Mouse (Mus musculus): ENCODE measurements around the gene Cerk. TPM values are rescaled to one million over a fixed set of nuclear protein-coding genes. Genes with fewer than 3 reads are reported as not detected.
A peak's percentile ranks its signal among the peaks of the same experiment; 100 is the strongest.
"Not testable (repeated sequence)": the region's sequence is repeated elsewhere in the genome, so short reads cannot be mapped to it uniquely, and the experiment has no call there.

The Cerk gene
- polyA plus RNA-seq, 1 experiment = 20.8 TPM

DNA sequence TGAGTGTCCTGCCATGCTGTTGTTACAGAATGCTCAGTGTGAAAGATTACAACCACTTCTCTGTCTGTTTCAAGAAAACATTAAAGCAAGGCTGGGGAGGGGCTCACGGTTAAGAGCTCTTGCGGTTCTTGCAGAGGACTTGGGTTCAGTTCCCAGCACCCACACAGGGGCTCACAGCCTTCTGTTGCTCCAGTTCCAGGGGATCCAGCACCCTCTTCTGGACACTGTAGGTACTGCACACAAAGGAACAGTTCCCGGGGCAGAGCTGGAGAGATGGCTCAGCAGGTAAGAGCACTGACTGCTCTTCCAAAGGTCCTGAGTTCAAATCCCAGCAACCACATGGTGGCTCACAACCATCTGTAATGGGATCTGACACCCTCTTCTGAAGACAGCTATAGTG is 24.1 kb downstream of the Cerk start:
- not testable (repeated sequence) for H3K4me1 ChIP-seq (ENCODE audit: control insufficient read depth, insufficient read depth, low read length); H3K36me3 ChIP-seq (ENCODE audit: control insufficient read depth, insufficient read depth, low read length); H3K4me3 ChIP-seq (ENCODE audit: insufficient read depth, low read depth, low read length); H3K27ac ChIP-seq (ENCODE audit: insufficient read depth, low read depth, low read length); DNase-seq; H3K27me3 ChIP-seq (replicated peaks; ENCODE audit: control insufficient read depth, insufficient read depth, low read length)
- TF ChIP-seq CTCF (conservative IDR thresholded peaks at IDR 0.05; ENCODE audit: insufficient read depth, insufficient read length, low read depth, low read length) = peak; percentile 18; the same call in 1 of the 2 replicates
- WGBS = 99% methylated on average over 3 of the region's 3 CpGs

GRCm38 (mm10) chr15:86160906-86161305 is 25.0 kb downstream of the Cerk start:
- 65% methylated on average over 10 of the region's 10 CpGs for WGBS
- Histone ChIP-seq H3K4me1 (ENCODE audit: control insufficient read depth, insufficient read depth, low read length) (no peaks in the 10 kb centered on the region), H3K27me3 (replicated peaks; ENCODE audit: control insufficient read depth, insufficient read depth, low read length) (no peaks in the 10 kb centered on the region), H3K27ac (ENCODE audit: insufficient read depth, low read depth, low read length) (no peak overlapping the region), H3K36me3 (ENCODE audit: control insufficient read depth, insufficient read depth, low read length) (no peaks in the 10 kb centered on the region), H3K4me3 (ENCODE audit: insufficient read depth, low read depth, low read length) (no peak overlapping the region)
- TF ChIP-seq CTCF (conservative IDR thresholded peaks at IDR 0.05; ENCODE audit: insufficient read depth, insufficient read length, low read depth, low read length) (no peak), POLR2A (IDR thresholded peaks at IDR 0.05; ENCODE audit: low read depth, low read length) (no peak)
- no peak for DNase-seq

GRCm38 (mm10) chr15:86159719-86160118 is 26.2 kb downstream of the Cerk start:
- no peaks in the 10 kb centered on the region for H3K4me1 ChIP-seq (ENCODE audit: control insufficient read depth, insufficient read depth, low read length)
- no peaks in the 10 kb centered on the region for H3K27me3 ChIP-seq (replicated peaks; ENCODE audit: control insufficient read depth, insufficient read depth, low read length)
- no peak for TF ChIP-seq POLR2A (IDR thresholded peaks at IDR 0.05; ENCODE audit: low read depth, low read length)
- TF ChIP-seq CTCF (conservative IDR thresholded peaks at IDR 0.05; ENCODE audit: insufficient read depth, insufficient read length, low read depth, low read length) = peak; percentile 37; the same call in 1 of the 2 replicates
- no peaks in the 10 kb centered on the region for H3K36me3 ChIP-seq (ENCODE audit: control insufficient read depth, insufficient read depth, low read length)
- WGBS = 93% methylated on average over 5 of the region's 5 CpGs
- H3K27ac ChIP-seq (ENCODE audit: insufficient read depth, low read depth, low read length) = no peak overlapping the region
- H3K4me3 ChIP-seq (ENCODE audit: insufficient read depth, low read depth, low read length) = no peak overlapping the region
- no peak for DNase-seq

DNA sequence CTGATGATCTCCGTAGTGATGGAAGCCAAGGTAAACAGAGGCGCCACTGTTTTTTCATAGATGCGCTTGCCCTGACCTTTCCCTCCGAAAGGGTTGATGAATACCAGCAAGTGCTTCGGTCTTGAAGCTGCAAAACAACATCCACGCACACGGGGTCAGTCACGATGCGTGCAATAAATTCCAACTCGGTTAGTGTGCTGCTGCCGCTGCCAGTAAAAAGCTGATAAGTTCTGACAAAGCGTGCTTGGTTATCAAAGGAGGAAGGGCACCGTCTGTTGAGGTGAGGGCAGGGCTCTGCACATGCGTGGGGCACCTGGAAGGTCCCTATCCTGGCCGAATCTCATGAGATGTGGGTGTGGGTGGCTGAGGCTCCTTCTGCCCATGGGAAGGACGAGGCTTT is 26.8 kb downstream of the Cerk start:
- Histone ChIP-seq H3K36me3 (ENCODE audit: control insufficient read depth, insufficient read depth, low read length) (no peaks in the 10 kb centered on the region), H3K27me3 (replicated peaks; ENCODE audit: control insufficient read depth, insufficient read depth, low read length) (no peaks in the 10 kb centered on the region), H3K4me3 (ENCODE audit: insufficient read depth, low read depth, low read length) (no peak overlapping the region), H3K4me1 (ENCODE audit: control insufficient read depth, insufficient read depth, low read length) (no peaks in the 10 kb centered on the region), H3K27ac (ENCODE audit: insufficient read depth, low read depth, low read length) (no peak overlapping the region)
- TF ChIP-seq CTCF (conservative IDR thresholded peaks at IDR 0.05; ENCODE audit: insufficient read depth, insufficient read length, low read depth, low read length) (peak; percentile 69), POLR2A (IDR thresholded peaks at IDR 0.05; ENCODE audit: low read depth, low read length) (no peak)
- WGBS = 69% methylated on average over 16 of the region's 16 CpGs
- no peak for DNase-seq

GRCm38 (mm10) chr15:86156492-86156891 is 29.4 kb downstream of the Cerk start:
- WGBS = 81% methylated on average over 5 of the region's 5 CpGs
- no peak overlapping the region for H3K4me3 ChIP-seq (ENCODE audit: insufficient read depth, low read depth, low read length)
- H3K27ac ChIP-seq (ENCODE audit: insufficient read depth, low read depth, low read length) = no peak overlapping the region
- no peak for DNase-seq
- no peaks in the 10 kb centered on the region for H3K36me3 ChIP-seq (ENCODE audit: control insufficient read depth, insufficient read depth, low read length)
- H3K27me3 ChIP-seq (replicated peaks; ENCODE audit: control insufficient read depth, insufficient read depth, low read length) = no peaks in the 10 kb centered on the region
- no peaks in the 10 kb centered on the region for H3K4me1 ChIP-seq (ENCODE audit: control insufficient read depth, insufficient read depth, low read length)
- no peak for TF ChIP-seq CTCF (conservative IDR thresholded peaks at IDR 0.05; ENCODE audit: insufficient read depth, insufficient read length, low read depth, low read length)
- TF ChIP-seq POLR2A (IDR thresholded peaks at IDR 0.05; ENCODE audit: low read depth, low read length) = no peak

GRCm38 (mm10) chr15:86153481-86153960 is 32.4 kb downstream of the Cerk start:
- no peak for DNase-seq
- no peaks in the 10 kb centered on the region for H3K4me1 ChIP-seq (ENCODE audit: control insufficient read depth, insufficient read depth, low read length)
- H3K36me3 ChIP-seq (ENCODE audit: control insufficient read depth, insufficient read depth, low read length) = no peaks in the 10 kb centered on the region
- H3K27ac ChIP-seq (ENCODE audit: insufficient read depth, low read depth, low read length) = no peak overlapping the region
- no peaks in the 10 kb centered on the region for H3K27me3 ChIP-seq (replicated peaks; ENCODE audit: control insufficient read depth, insufficient read depth, low read length)
- no peak for TF ChIP-seq POLR2A (IDR thresholded peaks at IDR 0.05; ENCODE audit: low read depth, low read length)
- no peak; the same call in 1 of the 2 replicates for TF ChIP-seq CTCF (conservative IDR thresholded peaks at IDR 0.05; ENCODE audit: insufficient read depth, insufficient read length, low read depth, low read length)
- no peak overlapping the region for H3K4me3 ChIP-seq (ENCODE audit: insufficient read depth, low read depth, low read length)
- 81% methylated on average over 12 of the region's 12 CpGs for WGBS

DNA sequence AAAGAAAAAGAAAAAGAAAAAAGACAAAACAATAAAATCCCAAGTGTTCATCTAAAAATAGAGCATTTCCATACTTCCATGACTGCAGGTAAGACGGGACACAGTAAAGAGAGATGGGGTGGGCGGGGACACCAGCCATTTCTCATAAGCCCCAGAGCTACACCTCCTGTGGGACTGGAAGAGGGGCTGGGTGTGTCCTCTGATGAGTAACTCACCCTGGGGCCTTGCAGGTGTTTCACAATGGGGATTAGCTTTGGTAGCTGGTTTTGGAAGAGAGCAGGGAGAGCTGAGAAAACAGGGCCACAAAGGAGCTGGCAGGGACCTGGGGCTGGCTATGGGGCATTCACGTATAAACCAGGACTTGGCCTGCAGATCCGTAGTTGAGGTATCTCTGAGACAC is 35.3 kb downstream of the Cerk start:
- WGBS = 93% methylated on average over 4 of the region's 4 CpGs
- H3K36me3 ChIP-seq (ENCODE audit: control insufficient read depth, insufficient read depth, low read length) = no peaks in the 10 kb centered on the region

More for the DNA sequence above, 35.3 kb downstream of the Cerk start:
- no peak for TF ChIP-seq POLR2A (IDR thresholded peaks at IDR 0.05; ENCODE audit: low read depth, low read length)
- TF ChIP-seq CTCF (conservative IDR thresholded peaks at IDR 0.05; ENCODE audit: insufficient read depth, insufficient read length, low read depth, low read length) = no peak
- Histone ChIP-seq H3K27ac (ENCODE audit: insufficient read depth, low read depth, low read length) (no peak overlapping the region), H3K27me3 (replicated peaks; ENCODE audit: control insufficient read depth, insufficient read depth, low read length) (no peaks in the 10 kb centered on the region), H3K4me3 (ENCODE audit: insufficient read depth, low read depth, low read length) (no peak overlapping the region), H3K4me1 (ENCODE audit: control insufficient read depth, insufficient read depth, low read length) (no peaks in the 10 kb centered on the region)
- DNase-seq = no peak
